Mouse (Mus musculus) myocyte (in vitro differentiated cells): ENCODE measurements around the gene Gm45140. TPM values are rescaled to one million over a fixed set of nuclear protein-coding genes. Genes with fewer than 3 reads are reported as not detected.

Source experiments
- H3K27me3 ChIP-seq: one replicate; pipeline ENCODE4 v1.6.1; 2011; ENCODE audit not compliant: control insufficient read depth, insufficient read depth, insufficient read length
- H3K36me3 ChIP-seq: one replicate; pipeline ENCODE4 v1.6.1; 2011; ENCODE audit not compliant: control insufficient read depth, insufficient read depth
- H3K4me2 ChIP-seq: one replicate; pipeline ENCODE4 v1.6.1; 2011; ENCODE audit warnings: low read depth, control low read depth
- H3K4me3 ChIP-seq: one replicate; pipeline ENCODE4 v1.5.1; 2011; ENCODE audit warnings: mild to moderate bottlenecking, control low read depth, moderate library complexity
- H3K79me2 ChIP-seq: one replicate; pipeline ENCODE4 v1.6.1; 2011; ENCODE audit not compliant: control insufficient read depth, insufficient read depth
- H3ac ChIP-seq: one replicate; pipeline ENCODE4 v1.6.1; 2011; ENCODE audit not compliant: control insufficient read depth, insufficient read length
- CEBPB ChIP-seq: IDR thresholded peaks from 2 replicates; pipeline ENCODE4 v1.6.1; 2011; ENCODE audit warnings: mild to moderate bottlenecking, moderate library complexity; ENCODE audit not compliant: poor library complexity, insufficient read depth, severe bottlenecking
- E2F4 ChIP-seq: IDR thresholded peaks from one replicate; pipeline ENCODE4 v1.6.1; 2011; ENCODE audit warnings: mild to moderate bottlenecking, control low read depth, moderate library complexity; ENCODE audit not compliant: insufficient read depth
- MAX ChIP-seq: IDR thresholded peaks from one replicate; pipeline ENCODE4 v1.6.1; 2011; ENCODE audit warnings: low read depth, mild to moderate bottlenecking, control low read depth
- MYOD1 ChIP-seq, 3 experiments: IDR thresholded peaks; one replicate each; pipeline ENCODE4 v1.6.1; 2011; ENCODE audit warnings: control low read depth in 2 of 3, low read depth in 2 of 3, mild to moderate bottlenecking in 2 of 3, moderate library complexity in 1 of 3; ENCODE audit not compliant: insufficient read length in 2 of 3, control insufficient read depth in 1 of 3
- MYOG ChIP-seq, 3 experiments: IDR thresholded peaks; one replicate each; pipeline ENCODE4 v1.6.1; 2011; ENCODE audit warnings: control low read depth in 2 of 3, low read depth in 2 of 3, mild to moderate bottlenecking in 2 of 3; ENCODE audit not compliant: insufficient read length in 2 of 3, control insufficient read depth in 1 of 3, insufficient read depth in 1 of 3
- POLR2A ChIP-seq: IDR thresholded peaks from one replicate; pipeline ENCODE4 v1.6.1; 2011; ENCODE audit warnings: low read depth, mild to moderate bottlenecking, control low read depth, moderate library complexity; ENCODE audit not compliant: insufficient read length
- POLR2AphosphoS2 ChIP-seq: IDR thresholded peaks from one replicate; pipeline ENCODE4 v1.6.1; 2011; ENCODE audit warnings: low read depth, control low read depth; ENCODE audit not compliant: insufficient read length
- REST ChIP-seq: IDR thresholded peaks from one replicate; pipeline ENCODE4 v1.6.1; 2011; ENCODE audit warnings: mild to moderate bottlenecking, control low read depth, moderate library complexity; ENCODE audit not compliant: insufficient read depth, insufficient read length
- SRF ChIP-seq: IDR thresholded peaks from one replicate; pipeline ENCODE4 v1.6.1; 2011; ENCODE audit warnings: low read depth; ENCODE audit not compliant: control insufficient read depth, insufficient read length
- TCF12 ChIP-seq: IDR thresholded peaks from one replicate; pipeline ENCODE4 v1.6.1; 2011; ENCODE audit warnings: mild to moderate bottlenecking, control low read depth; ENCODE audit not compliant: poor library complexity, insufficient read depth, severe bottlenecking
- TCF3 ChIP-seq: IDR thresholded peaks from one replicate; pipeline ENCODE4 v1.6.1; 2011; ENCODE audit warnings: low read depth, control low read depth; ENCODE audit not compliant: insufficient read length
- USF1 ChIP-seq: IDR thresholded peaks from one replicate; pipeline ENCODE4 v1.6.1; 2011; ENCODE audit warnings: low read depth, mild to moderate bottlenecking, control low read depth, moderate library complexity
- polyA plus RNA-seq: library from polyadenylated mRNA; unstranded; fragments of >200 nt; fragmentation: generic; extraction: Trizol; gene quantifications from one replicate; pipeline ENCODE4 v1.2.1, GENCODE M21; 2012; ENCODE audit warnings: missing spikeins

The Gm45140 gene
- polyA plus RNA-seq, result 2.6 TPM

GRCm38 (mm10) chr6:87835695-87836094, at the start of gene Gm45140:
Gm45140 (minus strand) TSS chr6:87835795.
- no peaks in the 10 kb centered on the region for H3K27me3 ChIP-seq
- no peak within 1 kb of the TSS for H3K4me2 ChIP-seq
- peaks cover 11% of the 10 kb centered on the region for H3K36me3 ChIP-seq
- TF ChIP-seq CEBPB (no peak), SRF (no peak), MYOG (IDR thresholded peaks at IDR 0.05; ENCODE audit: control insufficient read depth in 1 of 3, insufficient read depth in 1 of 3, insufficient read length in 2 of 3, low read depth in 2 of 3) (no peak), POLR2AphosphoS2 (no peak), MYOD1 (IDR thresholded peaks at IDR 0.05; ENCODE audit: control insufficient read depth in 1 of 3, insufficient read length in 2 of 3, low read depth in 2 of 3) (no peak), E2F4 (no peak), POLR2A (no peak), MAX (no peak), TCF3 (no peak), REST (no peak), TCF12 (no peak), USF1 (no peak)
- no peak within 1 kb of the TSS for H3K4me3 ChIP-seq
- peaks cover 19% of the 10 kb centered on the region for H3K79me2 ChIP-seq
- H3ac ChIP-seq, result no peak within 1 kb of the TSS

- Histone ChIP-seq H3K79me2 (peaks cover under 1% of the 10 kb centered on the region), H3K36me3 (no peaks in the 10 kb centered on the region), H3K4me2 (peak overlapping the region; percentile 20), H3K4me3 (no peak overlapping the region), H3K27me3 (no peaks in the 10 kb centered on the region), H3ac (no peak overlapping the region)
- TF ChIP-seq MYOD1 (IDR thresholded peaks at IDR 0.05; ENCODE audit: control insufficient read depth in 1 of 3, insufficient read length in 2 of 3, low read depth in 2 of 3) (no peak), TCF12 (no peak), MYOG (IDR thresholded peaks at IDR 0.05; ENCODE audit: control insufficient read depth in 1 of 3, insufficient read depth in 1 of 3, insufficient read length in 2 of 3, low read depth in 2 of 3) (no peak), TCF3 (no peak), MAX (no peak), CEBPB (no peak), POLR2A (no peak), SRF (no peak), USF1 (no peak), POLR2AphosphoS2 (no peak), E2F4 (no peak), REST (no peak)
Measured at GRCm38 (mm10) chr6:87882816-87883215, 47.2 kb upstream of the Gm45140 start.

GRCm38 (mm10) chr6:87882221-87882620, 46.6 kb upstream of the Gm45140 start:
- no peaks in the 10 kb centered on the region for H3K27me3 ChIP-seq

GRCm38 (mm10) chr6:87879628-87880027, 44.0 kb upstream of the Gm45140 start:
- Histone ChIP-seq H3K4me2 (no peak overlapping the region), H3ac (no peak overlapping the region), H3K36me3 (no peaks in the 10 kb centered on the region), H3K27me3 (no peaks in the 10 kb centered on the region), H3K79me2 (no peaks in the 10 kb centered on the region), H3K4me3 (no peak overlapping the region)
- no peak for TF ChIP-seq SRF
- no peak for TF ChIP-seq POLR2A

More at GRCm38 (mm10) chr6:87882221-87882620, 46.6 kb upstream of the Gm45140 start:
- no peak overlapping the region for H3K4me2 ChIP-seq
- no peaks in the 10 kb centered on the region for H3K79me2 ChIP-seq
- no peaks in the 10 kb centered on the region for H3K36me3 ChIP-seq
- no peak overlapping the region for H3K4me3 ChIP-seq
- H3ac ChIP-seq, result no peak overlapping the region
- TF ChIP-seq POLR2A (no peak), USF1 (no peak), TCF3 (no peak), TCF12 (no peak), POLR2AphosphoS2 (no peak), MYOD1 (IDR thresholded peaks at IDR 0.05; ENCODE audit: control insufficient read depth in 1 of 3, insufficient read length in 2 of 3, low read depth in 2 of 3) (peak in 1 of 3 experiments; percentile 63), E2F4 (no peak), MAX (no peak), REST (no peak), CEBPB (no peak), SRF (no peak), MYOG (IDR thresholded peaks at IDR 0.05; ENCODE audit: control insufficient read depth in 1 of 3, insufficient read depth in 1 of 3, insufficient read length in 2 of 3, low read depth in 2 of 3) (peak in 2 of 3 experiments; percentile 4 to 65)

- H3K79me2 ChIP-seq, result no peaks in the 10 kb centered on the region
- H3K4me2 ChIP-seq, result no peak overlapping the region
- H3ac ChIP-seq, result no peak overlapping the region
- TF ChIP-seq CEBPB (no peak), TCF3 (no peak), REST (no peak), POLR2A (no peak), USF1 (peak; percentile 30), SRF (no peak)
- H3K27me3 ChIP-seq, result no peaks in the 10 kb centered on the region
- no peak overlapping the region for H3K4me3 ChIP-seq
- H3K36me3 ChIP-seq, result no peaks in the 10 kb centered on the region
Measured at GRCm38 (mm10) chr6:87879010-87879409, 43.4 kb upstream of the Gm45140 start.
